Mouse (Mus musculus): ENCODE data around the gene Muc4.
A peak's percentile ranks its signal among the peaks of the same experiment; 100 is the strongest.

Muc4 gene

DNA sequence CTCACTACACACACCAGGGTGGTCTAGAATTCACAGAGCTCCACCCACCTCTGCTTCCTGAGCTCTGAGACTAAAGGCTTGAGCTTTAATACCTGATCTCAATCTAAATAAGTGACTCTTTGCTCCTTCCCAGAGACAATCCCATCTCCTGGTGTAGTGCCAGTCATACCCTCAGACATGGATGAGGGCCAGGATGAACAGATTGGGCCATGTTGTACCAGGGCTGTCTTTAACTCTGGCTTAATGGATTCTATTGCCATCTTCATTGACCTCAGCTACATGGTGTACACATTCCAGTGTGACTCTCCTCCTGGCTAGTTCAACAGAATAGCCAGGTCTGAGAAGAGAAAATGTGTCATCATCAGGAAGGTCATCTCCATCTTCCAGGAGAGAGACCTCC, 9.2 kb upstream of the Muc4 start:
- no peak for DNase-seq (ENCODE audit: low read depth, low spot score)

DNA sequence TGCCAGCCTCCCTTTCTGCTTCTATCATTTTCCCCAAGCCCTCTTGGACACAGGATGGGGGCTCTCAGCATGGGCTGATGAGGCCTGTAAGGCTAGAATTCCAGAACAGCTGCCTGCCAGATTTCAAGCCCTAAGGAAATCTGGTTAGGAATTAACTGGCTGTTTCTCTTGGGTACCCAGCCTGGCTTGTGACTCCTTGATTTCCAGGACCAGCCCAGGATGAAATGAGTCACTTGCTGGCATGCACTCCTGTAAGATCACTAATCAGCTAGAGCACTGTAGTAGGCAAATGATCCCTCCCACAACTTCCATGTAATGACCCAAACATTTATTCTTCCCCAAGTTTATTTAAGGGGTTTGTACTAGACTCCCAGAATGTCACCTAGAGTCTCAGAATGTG, 7.4 kb upstream of the Muc4 start:
- DNase-seq (ENCODE audit: low read depth, low spot score), result no peak

DNA sequence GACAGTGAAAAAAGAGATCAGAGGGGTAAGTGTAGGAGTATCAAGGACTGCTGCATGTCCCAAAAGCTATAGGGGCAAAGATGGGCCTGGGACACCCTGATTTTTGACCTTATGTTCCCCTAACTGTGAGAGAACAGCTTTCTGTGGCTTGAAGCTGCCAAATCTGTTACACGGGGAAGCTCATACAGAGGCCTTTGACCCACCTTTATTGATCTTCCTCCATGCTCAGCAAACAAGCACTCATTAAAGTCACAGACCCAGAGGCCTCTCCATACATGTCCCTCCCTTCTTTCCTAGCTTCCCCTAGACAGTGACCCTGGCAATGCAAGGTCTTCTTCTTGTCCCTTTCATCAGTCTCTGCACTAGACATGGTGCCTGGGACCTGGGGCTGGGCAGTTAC, 7.0 kb upstream of the Muc4 start:
- DNase-seq (ENCODE audit: low read depth, low spot score), result no peak

DNA sequence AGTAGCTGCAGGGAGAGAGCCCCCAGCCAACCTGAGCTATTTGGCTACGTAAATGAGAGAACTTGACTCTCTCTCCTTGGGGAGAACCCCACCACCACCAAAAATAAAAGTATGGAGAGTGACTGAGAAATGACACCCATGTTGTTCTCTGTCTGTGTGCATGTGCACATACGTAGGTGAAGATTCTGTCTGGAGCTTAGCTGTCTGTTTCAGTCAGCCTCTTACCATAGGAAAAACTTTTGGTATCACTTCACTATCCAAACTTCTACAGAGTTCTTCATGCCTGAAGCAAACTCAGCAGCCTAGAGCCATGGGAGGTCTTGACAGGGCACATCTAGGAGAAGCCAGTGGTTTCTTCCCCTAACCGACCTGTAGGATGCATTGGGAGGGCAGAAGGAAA, 2.5 kb upstream of the Muc4 start:
- no peak for DNase-seq (ENCODE audit: low read depth, low spot score)

DNA sequence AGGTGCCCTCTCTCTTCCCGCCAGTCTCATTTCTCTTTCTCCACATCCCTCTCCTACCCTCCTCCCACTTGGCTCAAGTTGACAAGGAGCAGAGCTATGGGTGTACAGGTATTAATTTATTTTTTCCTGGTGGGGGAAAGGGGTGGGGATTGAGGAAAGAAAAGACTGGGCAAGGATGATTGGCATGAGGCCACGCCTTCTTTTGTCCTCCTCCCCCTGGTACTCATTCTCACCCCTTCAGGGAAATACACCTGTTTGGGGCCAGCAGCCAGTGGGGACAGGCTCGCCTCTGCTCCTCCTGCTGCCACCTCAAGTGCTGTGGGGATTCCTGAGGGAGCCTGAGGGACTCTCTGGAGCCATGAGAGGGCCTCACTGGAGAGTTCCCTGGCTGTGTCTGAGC, 336 bp downstream of the Muc4 start:
- no peak for DNase-seq (ENCODE audit: low read depth, low spot score)

DNA sequence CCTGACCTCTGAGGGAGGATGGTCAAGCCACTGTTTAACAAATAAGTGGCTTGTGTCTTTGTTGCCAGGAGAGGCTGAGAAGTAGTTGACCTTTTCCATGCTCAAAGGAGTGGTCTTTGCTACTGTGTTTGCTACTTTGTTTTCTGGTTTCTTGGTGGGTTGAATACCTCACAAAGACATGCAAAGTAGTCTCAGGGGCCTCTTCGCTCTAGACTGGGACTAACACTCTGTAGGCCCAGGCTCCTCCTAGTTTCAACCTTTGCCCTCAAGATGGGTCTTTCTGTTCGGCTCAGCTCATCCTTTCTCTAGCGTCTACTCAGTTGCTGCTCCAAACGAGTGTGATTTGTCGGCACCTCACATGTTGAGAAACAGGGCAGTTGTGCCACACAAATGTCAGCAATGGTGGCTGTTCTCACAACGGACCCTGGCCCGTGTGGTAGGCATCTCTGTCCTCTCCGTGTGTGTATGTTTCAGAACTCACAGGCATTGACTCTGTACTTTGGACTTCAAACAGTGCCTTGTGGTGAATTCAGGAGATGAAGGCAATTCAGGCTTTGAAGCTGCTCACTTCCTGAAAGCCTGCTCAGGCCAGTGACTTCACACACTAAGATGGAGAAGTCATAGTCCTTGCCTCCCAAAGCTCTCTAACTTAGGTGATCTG, 4.4 kb downstream of the Muc4 start:
- DNase-seq (ENCODE audit: low read depth, low spot score), result no peak

DNA sequence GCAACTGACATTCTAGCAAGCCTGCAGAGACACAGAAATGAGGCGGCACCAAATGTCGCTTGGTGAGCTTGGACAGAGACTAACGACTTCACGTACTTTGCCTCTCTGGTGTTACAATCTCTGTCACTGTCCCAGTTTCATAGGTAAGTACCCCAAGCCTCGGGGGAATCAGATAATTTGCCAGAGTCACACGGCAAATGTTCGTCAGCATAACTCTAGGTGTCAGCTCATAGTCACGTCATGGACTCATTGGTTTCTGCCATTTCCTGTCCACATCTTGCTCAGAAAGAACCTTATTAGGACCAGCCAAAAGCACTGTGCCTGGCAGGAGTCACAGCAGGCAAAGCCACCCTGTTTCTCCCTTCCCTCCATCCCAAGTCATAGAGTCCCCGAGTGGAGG, 5.7 kb downstream of the Muc4 start:
- no peak for DNase-seq (ENCODE audit: low read depth, low spot score)

DNA sequence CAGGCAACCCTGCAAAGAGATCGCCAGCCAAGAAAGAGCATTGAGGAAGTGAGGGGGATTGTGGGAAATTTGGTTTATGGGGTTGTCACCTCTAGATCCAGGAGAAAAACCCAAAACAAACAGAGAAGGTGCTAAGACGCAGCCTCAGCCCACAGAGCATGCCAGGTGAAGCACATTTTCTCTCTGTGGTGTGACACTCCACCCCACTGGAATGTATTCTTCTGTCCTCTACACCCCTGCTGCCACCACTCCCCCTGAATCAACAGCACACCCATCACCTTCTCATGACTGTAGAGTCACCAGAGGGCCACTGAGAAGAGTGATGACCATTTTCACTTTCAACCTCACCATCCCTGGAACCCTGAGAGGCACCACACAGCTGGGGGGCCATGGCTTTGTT, 7.0 kb downstream of the Muc4 start:
- no peak for DNase-seq (ENCODE audit: low read depth, low spot score)

DNA sequence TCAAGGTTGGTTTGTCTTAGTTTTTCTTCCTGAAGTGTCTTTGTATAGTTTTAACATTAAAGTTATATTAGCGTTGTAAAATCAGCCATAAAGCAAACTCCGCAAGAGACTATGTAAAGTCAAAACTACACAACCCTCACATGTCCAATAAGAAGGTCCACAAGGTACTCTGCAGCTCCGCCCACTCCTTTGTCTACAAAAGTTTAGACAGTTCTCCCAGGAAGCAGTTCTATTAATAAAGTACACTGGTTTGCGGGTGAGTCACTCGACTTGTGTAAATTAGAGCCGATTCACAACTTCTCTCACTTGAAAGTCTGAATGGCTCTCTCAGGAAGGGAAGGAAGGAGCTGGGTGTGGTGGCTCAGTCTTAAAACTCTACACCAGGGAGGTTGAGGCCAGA, 10.2 kb downstream of the Muc4 start:
- no peak for DNase-seq (ENCODE audit: low read depth, low spot score)

DNA sequence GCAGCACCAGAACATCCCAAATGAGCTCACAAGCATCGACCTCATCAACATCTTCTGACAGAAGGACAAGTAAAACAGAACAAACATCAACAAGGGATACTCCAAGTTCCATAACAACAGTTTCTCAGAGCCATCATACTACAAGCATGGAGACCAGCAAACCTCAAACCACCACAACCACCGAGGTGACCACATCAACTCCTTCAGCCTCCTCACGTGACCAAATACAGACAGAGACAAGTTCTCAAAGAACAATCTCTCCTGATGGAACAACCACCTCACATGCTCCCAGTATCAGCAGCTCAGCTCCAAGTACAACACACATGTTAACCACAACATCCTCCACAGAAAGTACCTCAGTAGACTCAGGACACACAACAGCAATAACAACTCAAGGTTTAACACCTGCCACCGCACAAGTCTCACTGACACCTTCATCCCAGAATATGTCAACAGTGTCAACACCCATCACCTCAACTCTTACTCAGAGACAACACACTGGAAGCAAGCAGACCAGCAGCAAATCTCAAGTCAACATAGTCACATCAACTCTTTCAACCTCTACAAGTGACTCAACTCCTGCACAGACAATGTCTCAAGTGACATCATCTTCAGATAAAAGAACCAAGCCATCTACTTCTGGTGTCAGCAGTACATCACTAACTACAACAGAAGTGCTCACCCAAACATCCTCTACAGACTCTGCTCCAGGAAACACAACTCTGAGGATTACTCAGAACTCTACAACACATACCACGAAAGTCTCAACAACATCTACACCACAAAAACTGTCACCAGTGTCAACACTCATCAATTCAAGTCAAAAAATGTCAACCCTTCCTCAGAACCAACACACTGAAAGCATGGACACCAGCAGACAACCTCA, 14.8 kb downstream of the Muc4 start:
- DNase-seq (ENCODE audit: low read depth, low spot score), result no peak

DNA sequence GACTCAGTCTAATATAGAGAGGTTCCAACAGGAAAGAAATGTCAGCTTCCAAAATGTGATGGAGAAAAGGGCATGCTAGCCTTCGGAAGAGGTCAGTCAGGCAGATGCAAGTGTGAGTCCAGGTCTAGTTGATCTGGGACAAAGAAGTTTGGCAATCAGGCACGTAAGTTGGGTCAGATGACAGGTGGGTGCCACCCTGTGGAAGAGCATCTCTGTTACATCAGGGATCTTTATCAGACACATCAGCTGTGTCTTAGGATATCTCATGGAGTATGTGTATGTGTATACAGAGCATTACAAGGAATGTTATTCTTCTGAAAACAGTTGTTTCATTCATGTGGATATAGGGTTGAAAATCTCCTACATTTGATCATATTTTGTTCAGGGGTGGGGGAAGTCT, 28.9 kb downstream of the Muc4 start:
- no peak for DNase-seq (ENCODE audit: low read depth, low spot score)

DNA sequence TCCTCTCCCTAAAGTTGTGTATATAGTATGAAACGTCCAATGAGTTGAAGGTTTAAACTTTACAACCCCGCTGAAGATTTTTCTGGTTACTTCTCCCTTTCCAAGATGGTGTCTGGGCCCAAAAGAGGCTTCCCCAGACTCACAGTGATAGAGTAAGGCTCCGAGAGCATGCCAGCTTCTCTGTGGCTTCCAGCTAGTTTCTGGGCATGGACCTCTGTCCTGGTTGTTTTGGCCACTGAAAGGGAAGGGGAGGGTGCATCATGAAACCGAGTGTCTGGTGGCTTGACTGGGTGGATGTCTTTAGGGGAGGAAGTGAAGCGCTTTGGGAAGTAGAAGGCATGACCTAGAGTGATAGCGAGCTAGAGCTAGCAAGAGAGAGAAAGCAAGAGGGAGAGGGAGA, 29.3 kb downstream of the Muc4 start:
- no peak for DNase-seq (ENCODE audit: low read depth, low spot score)

DNA sequence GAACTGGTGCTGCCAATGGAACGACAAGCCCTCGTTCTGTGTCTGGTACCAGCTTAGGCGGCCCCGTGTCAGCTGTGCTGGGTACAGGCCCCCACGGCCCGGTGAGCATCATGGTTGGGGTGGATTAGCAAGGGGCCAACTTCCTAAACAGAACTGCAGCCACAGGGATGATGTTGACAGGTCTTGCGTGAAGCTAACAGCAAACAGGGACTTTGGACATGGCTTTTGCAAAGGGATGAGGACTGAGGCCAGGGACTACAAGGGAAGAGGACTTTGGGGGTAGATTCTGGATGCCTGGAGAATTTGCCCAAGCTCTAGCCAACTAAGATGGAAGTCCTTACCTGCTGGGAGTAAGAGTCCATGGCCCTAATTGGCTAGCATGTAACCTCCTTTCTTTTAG, 31.2 kb downstream of the Muc4 start:
- DNase-seq (ENCODE audit: low read depth, low spot score), result no peak

DNA sequence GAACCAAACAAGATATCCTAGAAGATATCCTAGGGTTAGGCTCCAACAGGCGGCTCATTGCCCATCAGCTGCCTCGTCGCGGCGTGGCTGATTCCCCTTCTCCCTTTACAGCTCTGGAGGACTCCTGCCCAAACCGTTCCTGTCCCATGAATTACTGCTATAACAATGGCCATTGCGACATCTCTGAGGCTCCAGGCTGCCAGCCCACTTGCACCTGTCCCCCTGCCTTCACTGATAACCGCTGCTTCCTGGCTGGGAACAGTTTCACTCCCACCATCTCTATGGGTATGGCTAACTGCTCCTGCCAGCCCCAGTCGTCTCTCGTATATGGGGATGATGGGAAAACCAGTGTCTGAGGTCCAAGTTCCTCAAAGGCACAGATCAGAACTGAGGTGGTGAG, 41.0 kb downstream of the Muc4 start:
- no peak for DNase-seq (ENCODE audit: low read depth, low spot score)

DNA sequence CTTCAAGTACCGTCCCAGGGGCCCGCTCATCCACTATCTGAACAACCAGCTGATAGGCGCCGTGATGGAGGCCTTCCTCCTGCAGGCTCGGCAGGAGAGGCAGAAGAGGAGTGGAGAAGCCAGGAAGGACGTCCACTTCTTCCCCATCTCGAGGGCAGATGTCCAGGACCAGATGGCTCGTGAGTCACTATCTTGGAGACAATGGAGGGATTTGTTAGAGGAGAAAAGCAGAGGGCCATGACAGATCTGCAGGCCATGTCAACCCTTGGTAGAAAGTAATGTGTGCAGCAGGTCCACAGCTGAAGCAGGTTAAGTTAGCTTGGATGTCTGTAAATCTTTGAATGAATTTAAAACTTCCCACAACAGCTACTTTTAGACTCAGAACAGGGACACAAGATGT, 43.3 kb downstream of the Muc4 start:
- DNase-seq (ENCODE audit: low read depth, low spot score), result no peak

DNA sequence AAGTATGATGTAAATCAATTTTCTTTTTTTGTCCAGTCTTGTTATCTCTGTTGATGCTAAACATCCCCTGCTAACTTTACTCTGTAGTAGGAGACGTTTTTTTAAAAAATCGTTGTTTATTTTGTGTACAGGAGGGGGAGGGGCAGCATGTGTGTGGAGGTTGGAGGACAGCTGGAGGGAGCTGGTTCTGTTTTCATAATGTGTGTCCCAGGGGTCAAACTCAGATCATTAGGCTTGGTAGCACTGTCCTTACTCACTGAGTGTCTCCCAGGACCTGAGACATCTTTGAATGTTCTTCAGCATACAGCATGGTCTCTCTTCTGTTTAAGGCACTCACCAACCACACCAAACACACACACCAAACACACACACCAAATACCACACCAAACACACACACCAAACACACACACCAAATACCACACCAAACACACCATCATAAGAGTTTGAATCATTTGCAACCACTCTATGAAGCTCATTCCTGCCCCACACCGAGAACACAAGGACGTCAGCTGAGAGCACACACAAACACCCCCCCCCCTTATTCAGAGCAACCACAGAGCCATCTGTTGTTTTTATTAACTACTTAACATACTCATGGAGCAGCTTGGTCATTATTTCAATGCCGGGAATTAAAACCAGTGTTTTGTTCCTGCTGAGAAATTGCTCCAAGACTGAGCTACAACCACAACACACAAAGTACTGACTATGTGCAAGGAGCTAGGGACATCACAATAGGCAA, 47.8 kb downstream of the Muc4 start:
- DNase-seq (ENCODE audit: low read depth, low spot score), result no peak

DNA sequence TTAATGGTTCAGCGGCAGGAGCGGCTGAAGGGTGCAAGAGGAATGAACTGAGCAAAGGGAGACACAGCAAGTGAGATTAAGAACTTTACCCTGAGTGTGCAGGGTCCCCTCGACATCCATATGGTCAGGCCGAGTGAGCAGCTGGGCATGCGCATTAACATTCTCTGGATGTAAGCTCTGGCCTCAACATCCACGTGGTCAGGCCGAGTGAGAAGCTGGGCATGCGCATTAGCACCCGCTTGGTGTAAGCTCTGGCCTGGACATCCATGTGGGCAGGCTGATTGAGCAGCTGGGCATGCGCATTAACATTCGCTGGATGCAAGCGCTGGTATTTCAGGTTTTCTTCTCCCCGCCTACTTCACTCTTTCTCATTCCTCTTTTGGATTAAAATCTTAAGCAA, 49.2 kb downstream of the Muc4 start:
- DNase-seq (ENCODE audit: low read depth, low spot score), result peak; percentile 13

DNA sequence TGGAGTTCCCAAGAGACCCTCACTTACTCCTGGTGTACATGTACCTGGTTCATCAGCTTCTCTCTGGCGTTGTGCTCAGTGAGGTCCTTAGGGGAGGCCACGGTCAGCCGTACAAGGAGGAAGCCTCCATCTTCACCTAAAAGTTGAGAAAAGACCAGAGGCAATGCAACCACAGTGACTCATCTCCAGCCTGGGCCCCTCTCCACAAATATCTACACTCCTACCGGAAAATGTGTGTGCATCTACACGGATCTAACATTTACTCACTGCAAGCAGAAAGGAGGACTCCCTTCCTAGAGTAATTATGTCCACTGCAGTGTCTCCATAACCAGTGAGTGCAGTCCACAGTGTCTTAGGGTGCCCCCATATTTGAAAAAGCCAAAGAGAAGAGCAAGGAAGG, 54.4 kb downstream of the Muc4 start:
- no peak for DNase-seq (ENCODE audit: low read depth, low spot score)

DNA sequence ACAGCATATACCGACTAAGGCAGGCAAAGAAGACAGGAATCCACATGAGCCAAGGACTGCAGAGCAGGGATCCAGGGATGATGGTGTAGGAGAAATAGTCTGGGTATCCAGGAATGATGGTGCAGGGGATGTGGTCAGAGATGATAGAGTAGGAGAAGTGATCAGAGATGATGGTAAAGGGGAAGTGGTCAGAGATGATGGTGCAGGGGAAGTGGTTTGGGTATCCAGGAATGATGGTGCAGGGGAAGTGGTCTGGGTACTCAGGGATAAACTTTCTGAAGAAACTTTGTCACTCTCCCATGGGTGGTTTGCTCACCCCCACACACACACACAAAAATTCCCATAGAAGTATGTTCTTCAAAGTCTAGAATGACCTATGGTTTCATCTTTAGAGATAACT, 59.5 kb downstream of the Muc4 start:
- DNase-seq (ENCODE audit: low read depth, low spot score), result no peak

DNA sequence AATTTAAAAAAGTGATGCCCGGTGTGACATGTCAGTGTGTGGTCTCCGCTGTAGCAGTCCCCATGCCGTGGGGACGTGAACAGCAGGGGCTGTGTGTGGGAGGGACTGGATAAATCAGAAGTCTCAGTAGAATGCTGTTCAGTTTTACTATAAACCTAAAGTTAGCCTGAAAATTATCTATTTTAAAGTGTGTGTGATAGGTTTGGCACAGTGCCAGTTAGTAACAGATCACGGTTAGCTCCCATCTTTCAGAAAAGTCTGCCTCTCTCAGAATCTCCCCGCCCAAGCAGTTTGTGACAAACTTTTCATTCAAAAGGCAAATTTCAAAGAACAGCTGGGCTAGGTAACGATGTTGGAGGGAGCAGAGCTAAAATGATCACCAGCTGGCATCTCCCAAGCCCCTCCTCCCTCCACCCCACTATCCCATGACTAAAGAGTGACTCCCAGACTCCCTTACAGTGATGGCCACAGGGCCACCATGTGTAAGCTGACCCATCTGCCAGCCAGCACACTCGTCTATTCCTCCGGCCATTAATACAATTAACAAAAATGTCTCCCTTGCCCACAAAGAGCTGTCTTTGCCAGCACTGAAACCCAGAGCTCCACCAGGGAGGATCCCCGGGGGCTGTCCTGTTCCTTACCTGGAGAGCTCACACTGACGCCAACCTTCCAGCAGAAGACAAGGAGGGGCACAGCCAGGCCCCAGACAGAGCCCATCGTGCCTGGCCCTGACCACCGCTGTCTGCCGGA, 61.2 kb downstream of the Muc4 start:
- DNase-seq (ENCODE audit: low read depth, low spot score), result no peak

DNA sequence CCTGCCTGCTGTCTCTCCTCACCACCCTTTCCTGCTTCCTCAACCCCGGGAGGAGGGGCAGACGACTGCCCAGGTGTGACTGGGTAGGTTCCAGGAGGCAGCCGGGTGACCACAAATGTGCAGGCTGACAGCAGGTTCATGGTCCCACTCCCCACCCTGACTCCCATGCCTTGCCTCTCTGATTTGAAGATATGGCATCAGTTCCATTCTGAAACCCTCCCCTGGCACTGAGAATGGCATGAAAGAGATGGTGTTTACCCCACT, 61.7 kb downstream of the Muc4 start, which contains the start of gene Muc20:
Gene Muc20 (minus strand): TSS at position 10 of the 264 bp plus-strand sequence.
- no peak for DNase-seq (ENCODE audit: low read depth, low spot score)

DNA sequence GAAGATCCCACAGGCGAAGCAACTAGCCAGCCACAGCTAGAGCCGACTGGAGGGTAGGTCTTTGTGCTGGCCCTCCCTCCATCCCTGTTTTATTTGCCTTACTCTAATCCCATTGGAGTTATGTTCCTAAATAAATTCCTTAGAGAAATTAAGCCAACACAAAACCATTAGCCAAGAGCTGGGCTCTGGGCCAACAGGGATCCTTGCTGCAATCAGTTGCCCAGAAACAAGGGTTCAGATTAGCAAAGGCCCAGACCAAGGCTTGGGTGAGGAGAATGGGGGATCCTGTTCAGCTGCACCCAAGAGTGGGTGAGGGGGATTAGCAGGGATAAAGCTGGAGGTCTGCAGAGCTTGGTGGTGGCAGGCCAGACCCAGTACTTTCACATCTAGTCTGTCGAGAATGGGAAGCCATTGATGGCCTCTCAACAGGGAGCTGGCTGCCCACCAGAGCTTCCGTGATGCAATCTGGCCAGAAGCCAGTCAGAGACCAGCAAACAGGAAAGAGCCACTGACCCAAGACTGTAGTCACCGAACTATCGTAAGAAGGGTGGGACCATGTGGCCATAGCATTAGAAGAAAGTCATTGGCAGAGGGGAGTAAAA, 67.7 kb downstream of the Muc4 start:
- DNase-seq (ENCODE audit: low read depth, low spot score), result no peak
